Mouse (Mus musculus): Measurements from ENCODE around the gene Gpat3. TPM values are rescaled to one million over a fixed set of nuclear protein-coding genes. Genes with fewer than 3 reads are reported as not detected.

Gene Gpat3
- total RNA-seq, 2 experiments from 2014 or later, result 3.9 to 5.0 TPM

DNA sequence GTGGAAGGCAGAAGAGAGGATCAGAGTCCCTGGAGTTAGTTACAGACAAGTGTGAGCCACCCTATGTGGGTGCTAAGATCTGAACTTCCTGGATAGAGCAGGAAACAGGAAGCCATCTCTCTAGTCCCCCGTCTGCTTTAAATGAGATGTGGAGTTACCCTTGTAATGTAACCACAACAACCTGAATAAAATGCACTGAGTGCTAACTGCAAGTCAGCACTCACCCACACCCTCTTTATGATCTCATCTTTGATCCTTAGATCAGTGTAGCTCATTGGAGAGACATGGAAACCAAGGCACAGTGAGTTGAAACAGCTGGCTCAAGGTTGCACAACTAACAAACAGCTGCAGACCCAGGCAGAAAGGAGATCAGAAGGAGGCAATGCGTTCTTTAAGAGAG, 84.2 kb downstream of the Gpat3 start:
- no peak for DNase-seq (ENCODE audit: extremely low spot score in 1 of 2, low spot score in 2 of 2)
- intact Hi-C loops (cut with DNase I), result no loop called here
- TF ChIP-seq CTCF (IDR thresholded peaks at IDR 0.05), result no peak
- Histone ChIP-seq H3K27ac (no peak overlapping the region), H3K4me3 (no peak overlapping the region)

DNA sequence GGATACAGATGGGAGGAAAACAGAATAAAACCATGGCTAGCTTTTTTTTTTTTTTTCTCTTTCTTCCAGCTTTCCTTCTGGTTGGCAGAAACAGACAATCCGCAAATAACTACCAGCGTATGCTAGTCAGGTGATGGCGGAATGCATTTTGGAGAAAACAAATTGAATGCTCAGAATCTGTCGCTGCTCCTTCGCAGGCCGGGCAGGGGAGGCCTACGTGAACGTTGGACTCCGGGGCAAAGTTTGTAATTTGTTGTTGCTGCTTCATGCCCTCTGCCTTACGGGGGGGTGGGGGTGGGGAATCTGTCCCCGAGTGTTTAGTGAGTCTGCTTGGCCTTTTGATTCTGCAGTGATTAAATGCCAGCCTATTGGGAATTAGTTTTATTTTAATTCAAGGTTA, 98.2 kb downstream of the Gpat3 start:
- DNase-seq (ENCODE audit: extremely low spot score in 1 of 2, low spot score in 2 of 2), result no peak
- Histone ChIP-seq H3K27ac (no peak overlapping the region), H3K4me3 (no peak overlapping the region)
- intact Hi-C loops (cut with DNase I), result no loop called here
- TF ChIP-seq CTCF (IDR thresholded peaks at IDR 0.05), result no peak

DNA sequence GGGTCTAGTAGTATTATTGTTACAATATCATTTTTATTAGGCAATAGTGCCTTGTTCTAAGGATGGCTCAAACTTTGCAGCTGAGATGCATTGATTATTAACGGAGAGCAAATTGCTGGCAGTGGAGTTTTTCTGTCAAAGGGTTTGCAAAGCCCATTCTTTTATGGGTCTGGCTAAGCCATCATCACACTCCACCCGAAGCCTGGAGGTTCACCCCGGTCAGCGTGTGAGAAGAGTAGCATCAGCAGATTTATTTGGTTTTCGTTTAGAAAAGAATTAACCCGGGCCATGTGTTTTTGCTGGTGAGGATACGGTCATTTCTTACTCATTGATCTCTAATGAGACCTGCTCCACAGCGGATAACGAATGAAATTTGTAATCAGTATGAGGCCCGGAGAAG, 99.8 kb downstream of the Gpat3 start:
- no peak for TF ChIP-seq CTCF (IDR thresholded peaks at IDR 0.05)
- no peak overlapping the region for H3K4me3 ChIP-seq
- intact Hi-C loops (cut with DNase I), result no loop called here
- H3K27ac ChIP-seq, result no peak overlapping the region
- no peak for DNase-seq (ENCODE audit: extremely low spot score in 1 of 2, low spot score in 2 of 2)

Other genes starting within 250 kb of the Gpat3 start
- gene Coq2, start 170.6 kb upstream of the Gpat3 start, total RNA-seq (2021), result 10 to 100 TPM; 76.4 to 77.0 TPM
- gene Hpse, start 126.0 kb upstream of the Gpat3 start, total RNA-seq (2021), result 1 to 10 TPM; 1.9 to 2.4 TPM
- 10 to 100 TPM; 18.4 to 22.1 TPM for gene Helq, start 47.1 kb upstream of the Gpat3 start, total RNA-seq (2021)
- gene Mrps18c, start 47.1 kb upstream of the Gpat3 start, total RNA-seq (2021), result 10 to 100 TPM; 52.0 to 57.7 TPM
- 1 to 10 TPM; 6.5 to 9.2 TPM for gene Abraxas1, start 24.7 kb upstream of the Gpat3 start, total RNA-seq (2021)